Mouse (Mus musculus) C2C12 (cell line): Measurements from ENCODE around the gene N4bp2l1.

ENCODE experiments used
- CEBPB ChIP-seq: IDR thresholded peaks from one replicate; pipeline ENCODE4 v1.6.1; 2011; ENCODE audit warnings: low read depth, mild to moderate bottlenecking, control low read depth, moderate library complexity
- CTCF ChIP-seq: IDR thresholded peaks from one replicate; pipeline ENCODE4 v1.5.1; 2011; ENCODE audit not compliant: control insufficient read depth, insufficient read depth, insufficient read length
- FOSL1 ChIP-seq: IDR thresholded peaks from one replicate; pipeline ENCODE4 v1.8.0; 2011; ENCODE audit warnings: mild to moderate bottlenecking, low read length; ENCODE audit not compliant: poor library complexity, insufficient read depth, severe bottlenecking
- MAX ChIP-seq: IDR thresholded peaks from one replicate; pipeline ENCODE4 v1.6.1; 2011; ENCODE audit warnings: mild to moderate bottlenecking, control low read depth
- MYOD1 ChIP-seq: IDR thresholded peaks from one replicate; pipeline ENCODE4 v1.6.1; 2011; ENCODE audit warnings: low read depth; ENCODE audit not compliant: control insufficient read depth, insufficient read length
- MYOG ChIP-seq: IDR thresholded peaks from one replicate; pipeline ENCODE4 v1.6.1; 2011; ENCODE audit not compliant: control insufficient read depth, insufficient read length; ENCODE audit errors: extremely low read depth
- USF1 ChIP-seq: IDR thresholded peaks from one replicate; pipeline ENCODE4 v1.6.1; 2011; ENCODE audit warnings: low read depth, mild to moderate bottlenecking, control low read depth, moderate library complexity

DNA sequence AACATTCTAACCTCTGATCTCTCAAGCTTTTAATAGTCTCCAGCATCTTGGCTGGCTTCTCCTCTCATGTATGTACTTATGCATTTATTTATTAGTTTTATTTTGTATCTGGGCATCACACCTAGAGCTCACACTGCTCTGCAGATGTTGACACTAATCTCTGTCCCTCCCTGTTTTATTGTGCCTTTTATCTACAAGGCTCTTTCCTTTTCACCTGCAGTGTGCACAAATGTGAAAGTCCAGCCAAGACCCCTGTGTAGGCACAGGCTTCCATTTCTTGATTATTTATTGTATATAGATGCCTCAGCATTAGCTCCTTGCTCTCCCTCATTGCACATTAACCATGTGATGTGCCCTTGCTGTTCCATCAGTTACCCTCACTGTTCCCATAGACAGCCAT, 35.6 kb downstream of the N4bp2l1 start:
- no peak for TF ChIP-seq CTCF
- TF ChIP-seq USF1 = no peak
- no peak for TF ChIP-seq CEBPB
- no peak for TF ChIP-seq MAX
- TF ChIP-seq FOSL1 = no peak
- no peak for TF ChIP-seq MYOG
- TF ChIP-seq MYOD1 = no peak
